Mouse (Mus musculus) brown adipose tissue, adult 24 weeks (tissue): Measurements from ENCODE around the gene Itpr1. TPM values are rescaled to one million over a fixed set of nuclear protein-coding genes. Genes with fewer than 3 reads are reported as not detected.

ENCODE experiments used
- H3K27ac ChIP-seq: fragments of 200-500 bp; replicated peaks from 2 replicates; pipeline ENCODE4 v1.5.1; 2012; ENCODE audit warnings: low read depth, mild to moderate bottlenecking, low read length
- H3K4me1 ChIP-seq: fragments of 200-500 bp; 2 replicates; pipeline ENCODE4 v1.6.1; 2012; ENCODE audit warnings: low read length, mixed read lengths; ENCODE audit not compliant: control insufficient read depth, insufficient read depth, insufficient read length
- H3K4me3 ChIP-seq: fragments of 200-500 bp; 2 replicates; pipeline ENCODE4 v1.5.1; 2012; ENCODE audit warnings: low read depth, mild to moderate bottlenecking, low read length, moderate library complexity; ENCODE audit not compliant: insufficient read depth
- polyA plus RNA-seq: library from polyadenylated mRNA; stranded (reverse); fragments of >200 nt; gene quantifications from 2 replicates; pipeline ENCODE4 v1.2.4, GENCODE M21; 2012; ENCODE audit not compliant: missing spikeins, insufficient read depth, insufficient read length

The Itpr1 gene
- polyA plus RNA-seq, 1 experiment: 42.5 TPM

DNA sequence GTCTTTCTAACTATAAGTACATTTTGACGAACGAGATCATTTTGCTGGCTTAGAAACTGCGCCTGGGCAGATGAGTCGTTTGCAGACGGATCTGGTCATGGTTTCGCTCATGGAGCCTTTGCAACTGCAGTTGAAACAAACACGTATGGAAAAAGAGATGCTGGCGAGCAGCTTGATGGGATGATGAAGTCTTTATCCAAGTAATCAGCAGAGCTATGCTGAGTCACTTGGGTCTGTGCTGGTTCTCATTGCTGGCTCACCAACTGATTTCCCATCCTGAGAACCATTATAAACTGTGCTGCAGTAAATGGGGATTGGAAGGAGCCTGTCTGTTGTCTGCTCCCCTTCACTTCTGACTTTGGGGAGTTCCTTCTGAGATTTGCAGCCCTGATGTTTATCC is 31.7 kb downstream of the Itpr1 start:
- Histone ChIP-seq H3K27ac (no peak overlapping the region), H3K4me1 (peaks cover 21% of the 10 kb centered on the region), H3K4me3 (no peak overlapping the region)

DNA sequence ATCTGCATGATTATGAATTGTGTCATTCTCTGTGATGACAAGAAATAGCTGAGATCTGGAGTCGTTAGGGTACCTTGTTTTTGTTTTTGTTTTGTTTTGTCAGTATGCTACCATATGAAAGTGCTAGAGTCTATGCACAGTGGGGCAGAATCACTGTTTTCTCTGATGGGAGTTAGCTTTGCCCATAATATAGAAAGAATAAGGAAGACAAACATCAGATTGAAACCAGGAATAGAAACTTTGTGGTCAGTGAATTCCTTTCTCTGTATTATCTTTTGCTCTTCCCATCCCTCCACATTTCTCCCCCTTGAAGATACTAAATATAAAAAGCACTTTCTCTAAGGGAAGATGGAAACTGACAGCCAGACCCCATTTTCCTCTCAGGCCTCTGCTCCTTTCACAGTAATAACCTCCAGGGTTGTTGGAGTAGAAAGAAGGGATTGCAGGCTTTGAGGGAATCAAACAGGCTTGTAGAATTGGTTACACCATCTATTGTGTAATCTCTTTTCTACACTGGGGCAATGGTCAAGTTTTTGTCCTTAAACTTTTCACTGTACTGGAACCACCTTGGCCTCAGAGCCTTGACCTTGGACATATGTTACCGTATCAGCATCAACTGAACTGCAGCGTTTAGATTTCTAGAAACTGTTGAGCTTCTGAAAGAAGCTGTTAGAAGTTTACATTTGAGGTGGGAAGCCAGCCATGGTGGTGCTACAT is 33.6 kb downstream of the Itpr1 start:
- Histone ChIP-seq H3K27ac (peak overlapping the region; percentile 90), H3K4me3 (no peak overlapping the region)

GRCm38 (mm10) chr6:108247211-108247610 is 34.3 kb downstream of the Itpr1 start:
- Histone ChIP-seq H3K4me3 (no peak overlapping the region), H3K27ac (peak overlapping the region; percentile 90), H3K4me1 (peaks cover 32% of the 10 kb centered on the region)

More for the DNA sequence above, 33.6 kb downstream of the Itpr1 start:
- H3K4me1 ChIP-seq: peaks cover 27% of the 10 kb centered on the region

DNA sequence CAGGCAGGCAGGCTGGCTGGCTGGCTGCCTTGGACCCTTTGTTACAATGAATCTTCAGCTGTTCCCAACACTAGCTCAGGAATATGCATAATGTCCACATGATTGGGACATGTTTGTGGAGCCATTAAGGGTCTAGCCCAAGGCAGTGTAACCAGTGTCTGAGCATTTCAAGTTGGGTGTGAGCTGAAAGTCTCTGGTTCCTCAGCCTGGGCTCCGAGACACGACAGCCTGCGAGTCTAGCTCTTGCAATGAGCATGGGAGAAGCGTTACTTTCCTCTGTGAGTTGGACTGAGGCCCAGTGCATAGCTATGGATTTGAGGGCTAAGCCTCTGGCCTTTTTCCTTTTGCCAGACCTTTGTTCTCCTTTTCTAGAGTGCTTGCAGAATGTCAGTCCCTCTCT is 35.6 kb downstream of the Itpr1 start:
- Histone ChIP-seq H3K4me1 (peaks cover 43% of the 10 kb centered on the region), H3K27ac (peak overlapping the region; percentile 74)

GRCm38 (mm10) chr6:108249031-108249917 is 36.4 kb downstream of the Itpr1 start:
- Histone ChIP-seq H3K4me1 (peaks cover 49% of the 10 kb centered on the region), H3K4me3 (no peak overlapping the region), H3K27ac (peak overlapping the region; percentile 74)

More for the DNA sequence above, 35.6 kb downstream of the Itpr1 start:
- no peak overlapping the region for H3K4me3 ChIP-seq

DNA sequence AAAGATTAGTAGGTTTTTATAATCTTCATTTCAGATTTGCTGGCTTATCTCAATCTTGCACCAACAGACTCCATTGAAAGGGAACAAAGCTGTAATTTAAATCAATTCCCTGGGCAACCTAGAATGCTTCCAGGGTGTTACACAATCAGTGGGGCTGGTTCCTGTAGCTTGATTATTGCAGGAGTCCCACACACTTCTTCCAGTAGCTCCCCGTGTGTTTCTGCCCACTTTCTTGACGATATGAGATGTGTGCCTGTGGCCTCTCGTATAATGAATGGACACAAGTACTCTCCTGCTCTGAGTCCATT is 37.0 kb downstream of the Itpr1 start:
- Histone ChIP-seq H3K27ac (no peak overlapping the region), H3K4me3 (no peak overlapping the region), H3K4me1 (peaks cover 52% of the 10 kb centered on the region)

DNA sequence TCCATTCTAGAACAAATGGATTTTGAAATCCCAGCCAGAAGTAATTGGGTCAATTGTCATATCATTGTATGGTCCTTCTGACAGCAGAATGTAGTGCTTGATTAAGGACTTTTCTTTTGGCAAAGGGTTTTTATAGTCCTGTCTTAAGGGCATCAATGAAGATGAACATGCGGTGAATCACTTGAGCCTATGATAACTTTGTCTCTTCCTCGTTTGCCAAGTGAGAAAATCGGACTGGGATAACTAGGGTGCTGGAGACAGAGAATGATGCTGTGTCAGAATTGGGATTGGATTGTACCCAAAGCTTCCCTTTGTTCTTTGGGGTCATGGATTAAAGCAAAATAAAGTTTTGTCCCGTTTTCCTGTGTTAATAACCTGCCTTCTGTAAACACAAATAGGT is 37.5 kb downstream of the Itpr1 start:
- no peak overlapping the region for H3K4me3 ChIP-seq
- H3K4me1 ChIP-seq: peaks cover 52% of the 10 kb centered on the region
- H3K27ac ChIP-seq: no peak overlapping the region; the same call in 1 of the 2 replicates

GRCm38 (mm10) chr6:108252565-108253360 is 39.9 kb downstream of the Itpr1 start:
- Histone ChIP-seq H3K4me3 (no peak overlapping the region), H3K27ac (peak overlapping the region; percentile 0; the same call in 1 of the 2 replicates), H3K4me1 (peaks cover 58% of the 10 kb centered on the region)

DNA sequence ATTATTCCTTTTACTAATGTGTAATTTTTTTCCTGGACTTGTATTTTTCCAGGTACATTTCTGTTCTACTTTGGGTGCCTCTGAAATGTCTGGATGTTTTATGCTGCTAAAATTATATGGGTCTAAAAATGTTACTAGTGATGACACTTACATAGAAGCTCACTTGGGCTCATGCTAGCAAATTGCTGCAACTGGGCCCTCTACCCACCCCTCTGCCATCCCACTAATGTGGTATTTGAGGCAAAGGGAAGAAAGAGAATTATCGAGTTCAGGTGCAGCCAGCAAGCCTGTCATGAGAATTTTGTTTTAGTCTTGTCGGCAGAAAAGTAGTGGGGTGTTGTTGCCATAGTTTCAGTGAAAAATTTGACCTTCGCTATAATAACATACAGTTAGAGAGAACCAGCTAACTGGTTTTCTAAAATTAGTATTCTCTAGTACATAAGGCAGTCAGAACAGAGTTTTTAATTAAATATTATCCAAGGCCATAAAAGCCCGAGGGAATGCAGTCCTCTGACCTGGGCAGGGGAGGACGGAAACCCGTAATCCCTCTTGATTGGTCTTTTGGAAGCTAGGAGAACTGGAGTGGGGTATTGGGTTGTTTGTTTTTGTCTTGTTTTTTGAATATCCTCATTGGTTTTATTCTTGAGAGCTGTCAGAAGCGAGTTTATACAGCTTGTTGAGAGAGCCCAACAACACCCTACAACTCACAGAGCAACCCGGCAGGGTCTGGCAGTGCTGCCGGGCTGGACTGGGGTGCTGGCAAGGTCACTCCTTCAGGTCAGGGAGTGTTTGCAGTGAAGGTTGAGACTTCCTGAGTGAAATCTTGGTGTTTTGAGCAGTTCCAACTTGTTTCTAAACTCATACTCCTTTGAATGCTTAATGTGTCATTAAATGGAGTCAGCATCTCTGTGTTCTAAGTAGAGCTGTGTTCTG is 41.5 kb downstream of the Itpr1 start:
- Histone ChIP-seq H3K4me3 (no peak overlapping the region), H3K27ac (peak overlapping the region; percentile 77), H3K4me1 (peaks cover 49% of the 10 kb centered on the region)

DNA sequence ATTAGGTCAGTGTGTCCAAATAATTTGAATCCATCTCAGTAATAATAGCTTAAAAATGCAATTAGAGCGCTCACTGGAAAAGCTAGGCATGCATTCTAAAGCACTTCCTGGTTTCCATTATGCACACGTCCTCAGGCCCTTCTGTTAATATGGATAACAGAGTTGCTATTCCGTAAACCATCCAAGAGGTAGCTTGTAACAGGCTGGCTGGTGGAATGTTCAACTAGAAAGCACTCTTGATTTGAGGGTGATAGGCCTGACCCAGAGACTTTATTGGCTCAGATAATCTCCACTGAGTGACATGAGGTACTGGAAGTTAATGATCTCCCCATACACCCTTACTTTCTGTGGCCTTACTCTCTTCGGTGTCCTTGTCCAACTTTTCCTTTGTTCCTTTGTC is 43.0 kb downstream of the Itpr1 start:
- Histone ChIP-seq H3K4me3 (no peak overlapping the region), H3K4me1 (peaks cover 41% of the 10 kb centered on the region), H3K27ac (peak overlapping the region; percentile 24)

- no peak overlapping the region for H3K4me3 ChIP-seq
- H3K4me1 ChIP-seq: peaks cover 41% of the 10 kb centered on the region
- H3K27ac ChIP-seq: no peak overlapping the region
These were observed 44.3 kb downstream of the Itpr1 start for GRCm38 (mm10) chr6:108257225-108257624.

DNA sequence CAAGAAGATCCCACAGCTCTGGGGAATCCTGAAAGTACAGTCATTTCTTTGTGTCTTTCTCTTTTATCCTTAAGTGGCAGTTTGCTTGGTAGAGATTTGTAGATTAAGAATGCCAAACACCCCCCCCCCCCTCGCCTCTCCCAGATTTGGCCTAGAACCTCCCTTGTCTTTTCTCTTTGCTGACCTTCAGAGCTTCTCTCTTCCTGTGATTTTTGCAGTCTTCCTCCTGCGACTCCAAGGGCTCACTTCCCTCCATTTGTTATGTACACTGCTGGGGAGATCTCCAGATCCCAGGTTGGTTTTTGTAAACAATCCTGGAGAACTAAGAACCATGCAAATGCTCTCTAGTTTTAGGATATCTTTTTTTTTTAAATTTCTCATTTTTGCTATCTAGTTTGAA is 45.7 kb downstream of the Itpr1 start:
- Histone ChIP-seq H3K27ac (no peak overlapping the region), H3K4me3 (no peak overlapping the region), H3K4me1 (peaks cover 29% of the 10 kb centered on the region)

DNA sequence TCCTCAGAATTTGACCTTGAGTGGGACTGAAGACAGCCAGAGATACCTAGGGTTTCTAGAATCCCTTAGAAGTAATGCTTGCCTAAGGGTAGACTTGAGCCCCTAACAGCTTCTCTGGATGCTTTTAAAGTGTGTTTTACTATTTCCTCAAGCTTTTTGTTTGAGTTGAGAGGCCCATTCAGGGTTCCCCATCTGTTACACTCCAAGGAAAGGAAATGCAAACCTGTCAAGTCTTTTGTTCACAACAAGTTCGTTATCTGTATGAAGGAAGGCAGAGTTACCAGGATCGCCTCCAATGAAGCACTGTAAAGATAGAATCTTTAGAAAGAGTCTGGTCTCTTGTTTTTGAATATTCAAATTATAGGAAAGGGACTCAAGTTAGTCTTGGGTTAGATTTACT is 46.8 kb downstream of the Itpr1 start:
- Histone ChIP-seq H3K4me1 (peaks cover 22% of the 10 kb centered on the region), H3K27ac (no peak overlapping the region), H3K4me3 (no peak overlapping the region)

- Histone ChIP-seq H3K4me1 (peaks cover 12% of the 10 kb centered on the region), H3K27ac (no peak overlapping the region), H3K4me3 (no peak overlapping the region)
These were observed 48.6 kb downstream of the Itpr1 start for GRCm38 (mm10) chr6:108261506-108261905.
